Mouse (Mus musculus): ENCODE results near the gene Ptcd2. TPM values are rescaled to one million over a fixed set of nuclear protein-coding genes. Genes with fewer than 3 reads are reported as not detected.

Gene Ptcd2
- polyA plus RNA-seq, 1 experiment from 2014 or later, result 63.4 TPM

GRCm38 (mm10) chr13:99316366-99316765 is 28.1 kb downstream of the Ptcd2 start:
- H3K36me3 ChIP-seq (ENCODE audit: control insufficient read depth, insufficient read depth, low read length), result 0 out of 2 replicates have a peak, but pooled peaks cover 4% of the 10 kb centered on the region
- WGBS, result 87% methylated on average over 6 of the region's 6 CpGs
- H3K9me3 ChIP-seq (ENCODE audit: control insufficient read depth, low read length), result no peaks in the 10 kb centered on the region
- ATAC-seq, result no peak
- no peak overlapping the region for H3K9ac ChIP-seq (ENCODE audit: low read depth, low read length)
- H3K4me1 ChIP-seq (ENCODE audit: control insufficient read depth, insufficient read depth, low read length), result no peaks in the 10 kb centered on the region
- no peak overlapping the region for H3K4me2 ChIP-seq (ENCODE audit: low read depth, low read length)
- H3K4me3 ChIP-seq (ENCODE audit: low read length), result no peak overlapping the region
- no peak overlapping the region for H3K27ac ChIP-seq (ENCODE audit: low read length)
- H3K27me3 ChIP-seq (replicated peaks; ENCODE audit: control insufficient read depth, insufficient read depth, low read length), result no peaks in the 10 kb centered on the region; the same call in 1 of the 2 replicates

- no peak for ATAC-seq
- no peak overlapping the region for H3K4me2 ChIP-seq (ENCODE audit: low read depth, low read length)
- H3K9ac ChIP-seq (ENCODE audit: low read depth, low read length), result no peak overlapping the region
- H3K4me1 ChIP-seq (ENCODE audit: control insufficient read depth, insufficient read depth, low read length), result no peaks in the 10 kb centered on the region
- H3K27ac ChIP-seq (ENCODE audit: low read length), result no peak overlapping the region
- H3K27me3 ChIP-seq (replicated peaks; ENCODE audit: control insufficient read depth, insufficient read depth, low read length), result no peaks in the 10 kb centered on the region; the same call in 1 of the 2 replicates
- H3K9me3 ChIP-seq (ENCODE audit: control insufficient read depth, low read length), result no peaks in the 10 kb centered on the region
- H3K4me3 ChIP-seq (ENCODE audit: low read length), result no peak overlapping the region
- 0 out of 2 replicates have a peak, but pooled peaks cover 2% of the 10 kb centered on the region for H3K36me3 ChIP-seq (ENCODE audit: control insufficient read depth, insufficient read depth, low read length)
- WGBS, result 84% methylated on average over 15 of the region's 15 CpGs
Observed at GRCm38 (mm10) chr13:99314657-99315181, 29.8 kb downstream of the Ptcd2 start.

- Histone ChIP-seq H3K36me3 (ENCODE audit: control insufficient read depth, insufficient read depth, low read length) (no peaks in the 10 kb centered on the region), H3K27me3 (replicated peaks; ENCODE audit: control insufficient read depth, insufficient read depth, low read length) (no peaks in the 10 kb centered on the region; the same call in 1 of the 2 replicates), H3K4me2 (ENCODE audit: low read depth, low read length) (no peak overlapping the region), H3K9me3 (ENCODE audit: control insufficient read depth, low read length) (no peaks in the 10 kb centered on the region), H3K9ac (ENCODE audit: low read depth, low read length) (no peak overlapping the region), H3K27ac (ENCODE audit: low read length) (no peak overlapping the region), H3K4me1 (ENCODE audit: control insufficient read depth, insufficient read depth, low read length) (no peaks in the 10 kb centered on the region), H3K4me3 (ENCODE audit: low read length) (no peak overlapping the region)
- 89% methylated on average over 5 of the region's 5 CpGs for WGBS
- no peak for ATAC-seq
Observed at GRCm38 (mm10) chr13:99314098-99314497, 30.4 kb downstream of the Ptcd2 start.

- no peak overlapping the region for H3K4me3 ChIP-seq (ENCODE audit: low read length)
- H3K4me2 ChIP-seq (ENCODE audit: low read depth, low read length), result no peak overlapping the region
- H3K27ac ChIP-seq (ENCODE audit: low read length), result no peak overlapping the region
- no peak for ATAC-seq
- no peaks in the 10 kb centered on the region for H3K36me3 ChIP-seq (ENCODE audit: control insufficient read depth, insufficient read depth, low read length)
- 83% methylated on average over 8 of the region's 8 CpGs for WGBS
- no peak overlapping the region for H3K9ac ChIP-seq (ENCODE audit: low read depth, low read length)
- H3K9me3 ChIP-seq (ENCODE audit: control insufficient read depth, low read length), result no peaks in the 10 kb centered on the region
- H3K4me1 ChIP-seq (ENCODE audit: control insufficient read depth, insufficient read depth, low read length), result peaks cover 4% of the 10 kb centered on the region; the same call in 1 of the 2 replicates
- no peaks in the 10 kb centered on the region for H3K27me3 ChIP-seq (replicated peaks; ENCODE audit: control insufficient read depth, insufficient read depth, low read length)
Observed at GRCm38 (mm10) chr13:99308393-99308792, 36.1 kb downstream of the Ptcd2 start.

- WGBS, result 43% methylated on average over 5 of the region's 5 CpGs
- no peak overlapping the region for H3K27ac ChIP-seq (ENCODE audit: low read length)
- peak; percentile 81 for ATAC-seq
Observed at GRCm38 (mm10) chr13:99307930-99308359, 36.6 kb downstream of the Ptcd2 start.

GRCm38 (mm10) chr13:99306164-99306563 is 38.3 kb downstream of the Ptcd2 start:
- Histone ChIP-seq H3K4me3 (ENCODE audit: low read length) (no peak overlapping the region), H3K27me3 (replicated peaks; ENCODE audit: control insufficient read depth, insufficient read depth, low read length) (no peaks in the 10 kb centered on the region), H3K36me3 (ENCODE audit: control insufficient read depth, insufficient read depth, low read length) (no peaks in the 10 kb centered on the region), H3K27ac (ENCODE audit: low read length) (no peak overlapping the region), H3K9me3 (ENCODE audit: control insufficient read depth, low read length) (no peaks in the 10 kb centered on the region), H3K4me2 (ENCODE audit: low read depth, low read length) (no peak overlapping the region), H3K4me1 (ENCODE audit: control insufficient read depth, insufficient read depth, low read length) (peaks cover 4% of the 10 kb centered on the region; the same call in 1 of the 2 replicates), H3K9ac (ENCODE audit: low read depth, low read length) (no peak overlapping the region)
- 81% methylated on average over 8 of the region's 8 CpGs for WGBS
- ATAC-seq, result no peak

More at GRCm38 (mm10) chr13:99307930-99308359, 36.6 kb downstream of the Ptcd2 start:
- H3K4me3 ChIP-seq (ENCODE audit: low read length), result no peak overlapping the region
- H3K27me3 ChIP-seq (replicated peaks; ENCODE audit: control insufficient read depth, insufficient read depth, low read length), result no peaks in the 10 kb centered on the region
- no peak overlapping the region for H3K9ac ChIP-seq (ENCODE audit: low read depth, low read length)
- no peak overlapping the region for H3K4me2 ChIP-seq (ENCODE audit: low read depth, low read length)
- H3K9me3 ChIP-seq (ENCODE audit: control insufficient read depth, low read length), result no peaks in the 10 kb centered on the region
- no peaks in the 10 kb centered on the region for H3K36me3 ChIP-seq (ENCODE audit: control insufficient read depth, insufficient read depth, low read length)
- H3K4me1 ChIP-seq (ENCODE audit: control insufficient read depth, insufficient read depth, low read length), result peaks cover 4% of the 10 kb centered on the region; the same call in 1 of the 2 replicates

- H3K27ac ChIP-seq (ENCODE audit: low read length), result no peak overlapping the region
- H3K9me3 ChIP-seq (ENCODE audit: control insufficient read depth, low read length), result no peaks in the 10 kb centered on the region
- H3K27me3 ChIP-seq (replicated peaks; ENCODE audit: control insufficient read depth, insufficient read depth, low read length), result no peaks in the 10 kb centered on the region
- no peaks in the 10 kb centered on the region for H3K36me3 ChIP-seq (ENCODE audit: control insufficient read depth, insufficient read depth, low read length)
- H3K4me1 ChIP-seq (ENCODE audit: control insufficient read depth, insufficient read depth, low read length), result peaks cover 4% of the 10 kb centered on the region; the same call in 1 of the 2 replicates
- H3K9ac ChIP-seq (ENCODE audit: low read depth, low read length), result no peak overlapping the region
- H3K4me3 ChIP-seq (ENCODE audit: low read length), result no peak overlapping the region
- no peak for ATAC-seq
- H3K4me2 ChIP-seq (ENCODE audit: low read depth, low read length), result no peak overlapping the region
- 68% methylated on average over 1 of the region's 1 CpGs for WGBS
Observed at GRCm38 (mm10) chr13:99305186-99305585, 39.3 kb downstream of the Ptcd2 start.

- no peak for ATAC-seq
Observed at GRCm38 (mm10) chr13:99304365-99304764, 40.1 kb downstream of the Ptcd2 start.

GRCm38 (mm10) chr13:99303846-99304245 is 40.7 kb downstream of the Ptcd2 start:
- Histone ChIP-seq H3K36me3 (ENCODE audit: control insufficient read depth, insufficient read depth, low read length) (no peaks in the 10 kb centered on the region), H3K9me3 (ENCODE audit: control insufficient read depth, low read length) (no peaks in the 10 kb centered on the region), H3K4me2 (ENCODE audit: low read depth, low read length) (no peak overlapping the region), H3K4me3 (ENCODE audit: low read length) (no peak overlapping the region), H3K4me1 (ENCODE audit: control insufficient read depth, insufficient read depth, low read length) (peaks cover 4% of the 10 kb centered on the region; the same call in 1 of the 2 replicates), H3K9ac (ENCODE audit: low read depth, low read length) (no peak overlapping the region), H3K27me3 (replicated peaks; ENCODE audit: control insufficient read depth, insufficient read depth, low read length) (no peaks in the 10 kb centered on the region), H3K27ac (ENCODE audit: low read length) (no peak overlapping the region)
- ATAC-seq, result no peak
- 39% methylated on average over 5 of the region's 5 CpGs for WGBS

More at GRCm38 (mm10) chr13:99304365-99304764, 40.1 kb downstream of the Ptcd2 start:
- H3K9me3 ChIP-seq (ENCODE audit: control insufficient read depth, low read length), result no peaks in the 10 kb centered on the region
- no peak overlapping the region for H3K4me3 ChIP-seq (ENCODE audit: low read length)
- H3K27ac ChIP-seq (ENCODE audit: low read length), result no peak overlapping the region
- H3K36me3 ChIP-seq (ENCODE audit: control insufficient read depth, insufficient read depth, low read length), result no peaks in the 10 kb centered on the region
- H3K9ac ChIP-seq (ENCODE audit: low read depth, low read length), result no peak overlapping the region
- H3K4me2 ChIP-seq (ENCODE audit: low read depth, low read length), result no peak overlapping the region
- H3K4me1 ChIP-seq (ENCODE audit: control insufficient read depth, insufficient read depth, low read length), result peaks cover 4% of the 10 kb centered on the region; the same call in 1 of the 2 replicates
- H3K27me3 ChIP-seq (replicated peaks; ENCODE audit: control insufficient read depth, insufficient read depth, low read length), result no peaks in the 10 kb centered on the region
- 69% methylated on average over 11 of the region's 11 CpGs for WGBS

- Histone ChIP-seq H3K27me3 (replicated peaks; ENCODE audit: control insufficient read depth, insufficient read depth, low read length) (no peaks in the 10 kb centered on the region), H3K36me3 (ENCODE audit: control insufficient read depth, insufficient read depth, low read length) (no peaks in the 10 kb centered on the region), H3K4me2 (ENCODE audit: low read depth, low read length) (no peak overlapping the region), H3K9ac (ENCODE audit: low read depth, low read length) (no peak overlapping the region), H3K4me1 (ENCODE audit: control insufficient read depth, insufficient read depth, low read length) (no peaks in the 10 kb centered on the region), H3K9me3 (ENCODE audit: control insufficient read depth, low read length) (no peaks in the 10 kb centered on the region), H3K27ac (ENCODE audit: low read length) (no peak overlapping the region), H3K4me3 (ENCODE audit: low read length) (no peak overlapping the region)
- ATAC-seq, result no peak
- 80% methylated on average over 5 of the region's 5 CpGs for WGBS
Observed at GRCm38 (mm10) chr13:99299921-99300320, 44.6 kb downstream of the Ptcd2 start.
